Mouse (Mus musculus) CD8-positive naive resting alpha-beta T cell, adult 57 days (primary cell): ENCODE measurements around the gene Dennd1c. TPM values are rescaled to one million over a fixed set of nuclear protein-coding genes. Genes with fewer than 3 reads are reported as not detected.

ENCODE experiments used
- total RNA-seq: library from RNA; stranded (reverse); gene quantifications from one replicate; pipeline ENCODE4 v1.2.4, GENCODE M21; 2023

Dennd1c gene
- total RNA-seq: 160 TPM

GRCm38 (mm10) chr17:57078336-57078735 is at the start of gene Dennd1c:
TSS of gene Dennd1c (minus strand) at chr17:57078514.

DNA sequence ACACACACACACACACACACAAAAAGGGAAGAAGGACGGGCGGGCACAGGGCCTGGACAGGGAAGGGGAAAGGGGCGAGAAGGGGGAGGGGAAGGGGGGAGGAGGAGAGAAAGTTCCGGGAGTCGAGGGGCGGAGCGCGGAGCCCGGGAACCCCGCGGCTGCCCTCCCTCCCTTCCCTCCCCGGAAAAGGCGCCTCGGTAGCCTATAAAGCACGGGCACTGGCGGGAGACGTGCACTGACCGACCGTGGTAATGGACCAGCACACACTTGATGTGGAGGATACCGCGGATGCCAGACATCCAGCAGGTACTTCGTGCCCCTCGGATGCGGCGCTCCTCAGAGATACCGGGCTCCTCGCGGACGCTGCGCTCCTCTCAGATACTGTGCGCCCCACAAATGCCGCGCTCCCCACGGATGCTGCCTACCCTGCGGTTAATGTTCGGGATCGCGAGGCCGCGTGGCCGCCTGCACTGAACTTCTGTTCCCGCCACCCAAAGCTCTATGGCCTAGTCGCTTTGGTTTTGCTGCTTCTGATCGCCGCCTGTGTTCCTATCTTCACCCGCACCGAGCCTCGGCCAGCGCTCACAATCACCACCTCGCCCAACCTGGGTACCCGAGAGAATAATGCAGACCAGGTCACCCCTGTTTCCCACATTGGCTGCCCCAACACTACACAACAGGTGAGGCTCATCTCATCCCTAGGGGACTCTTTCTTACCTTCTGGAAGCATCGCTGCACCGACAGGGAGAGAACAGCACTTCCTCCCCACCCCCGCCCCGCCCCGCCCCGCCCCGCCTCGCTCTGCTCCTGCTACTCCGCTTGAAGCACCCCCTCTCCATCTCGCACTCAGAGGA is 27.1 kb upstream of the Dennd1c start, which contains the start of gene Tnfsf9:
Tnfsf9 (plus strand) TSS at position 145 of the 854 bp plus-strand sequence.

GRCm38 (mm10) chr17:57087049-57087832 is 8.9 kb upstream of the Dennd1c start, which contains the start of gene Tubb4a:
TSS of gene Tubb4a (minus strand) at chr17:57087782.

DNA sequence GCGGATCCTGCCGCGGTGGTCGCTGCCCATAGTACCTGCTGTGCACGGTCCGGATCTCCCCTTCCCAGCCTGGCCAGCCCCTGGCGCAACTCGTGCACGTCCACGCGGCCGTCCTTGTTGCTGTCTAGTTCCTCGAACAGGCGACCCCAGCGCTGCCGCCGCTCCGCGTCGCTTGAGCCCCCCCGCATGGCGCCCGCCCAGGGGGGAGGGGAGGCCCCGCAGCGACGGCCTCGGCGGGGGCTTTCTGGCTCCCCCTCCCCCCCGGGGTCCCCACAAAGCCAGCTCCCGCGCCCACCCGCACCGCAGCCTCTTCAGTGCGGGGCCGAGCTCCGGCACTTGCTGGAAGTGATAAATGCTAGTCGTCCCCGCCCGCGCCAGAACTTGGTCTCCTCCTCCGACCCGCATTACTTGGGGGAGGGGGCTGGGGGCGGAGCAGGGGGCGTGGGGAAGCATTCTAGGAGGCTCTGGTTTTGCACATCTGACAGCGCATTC is 18.8 kb downstream of the Dennd1c start, which contains the start of gene Slc25a23:
Slc25a23 (minus strand) TSS at position 378 of the 492 bp plus-strand sequence.

DNA sequence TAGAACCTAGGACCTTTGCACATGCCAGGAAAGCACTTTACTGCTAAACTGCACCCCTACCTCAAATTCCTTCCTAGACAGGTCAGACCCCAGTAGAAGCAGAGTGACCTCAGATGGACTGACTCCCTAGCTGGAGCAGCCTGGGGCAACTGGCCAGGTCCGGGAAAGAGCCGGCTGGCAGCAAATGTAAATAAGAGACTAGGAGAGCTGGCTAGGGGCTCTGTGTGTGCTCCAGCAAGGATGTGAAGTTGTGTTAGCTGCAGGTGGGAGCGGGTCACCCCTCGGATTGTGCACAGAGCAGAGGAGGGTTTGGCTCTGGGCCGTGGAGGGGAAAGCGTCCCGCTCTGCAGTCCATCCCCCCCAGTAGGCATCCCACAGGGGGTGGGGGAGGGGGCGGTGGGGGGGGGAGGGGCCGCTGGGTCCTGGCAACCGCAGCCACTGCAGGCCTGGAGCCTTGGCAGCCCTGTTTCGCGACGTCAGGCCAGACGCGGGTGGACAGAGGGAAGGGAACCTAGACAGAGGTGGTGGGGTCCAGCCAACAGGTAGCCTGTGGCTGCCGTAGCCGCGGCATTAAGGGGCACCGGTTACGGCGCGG is 19.3 kb downstream of the Dennd1c start, which contains the start of gene Crb3:
Crb3 (plus strand) TSS at position 215 of the 595 bp plus-strand sequence.

DNA sequence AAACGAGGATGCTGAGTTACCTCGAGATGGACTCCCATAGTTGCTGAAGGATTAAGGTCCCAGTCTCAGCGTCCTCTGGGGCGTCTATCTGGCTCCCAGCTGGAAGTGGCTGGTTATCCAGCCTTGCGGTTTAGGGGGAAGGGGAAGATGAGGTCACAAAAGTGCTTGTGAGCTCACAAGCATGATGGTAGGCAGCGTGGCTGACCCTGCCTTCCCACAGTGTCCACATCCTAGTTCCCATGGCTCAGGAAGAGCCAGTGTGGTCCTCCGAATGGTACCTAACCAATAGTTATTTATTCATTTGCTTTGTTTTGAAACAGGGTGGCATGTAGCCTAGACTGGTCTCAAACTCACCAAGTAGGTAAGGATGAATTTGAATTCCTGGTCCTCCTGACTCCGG is 36.8 kb downstream of the Dennd1c start, which contains the start of gene Slc25a41:
Slc25a41 (minus strand) TSS at position 101 of the 400 bp plus-strand sequence.

GRCm38 (mm10) chr17:57030931-57031660 is 47.2 kb downstream of the Dennd1c start, which contains the start of gene Khsrp:
TSS of gene Khsrp (minus strand) at chr17:57031522.

Other genes starting within 250 kb of the Dennd1c start
- 21.6 TPM for gene Rfx2, start 247.5 kb downstream of the Dennd1c start, total RNA-seq
- gene Acsbg2, start 204.1 kb downstream of the Dennd1c start, total RNA-seq: not detected
- 2.1 TPM for gene 1700061G19Rik, start 203.0 kb downstream of the Dennd1c start, total RNA-seq
- 49.0 TPM for gene Mllt1, start 143.1 kb downstream of the Dennd1c start, total RNA-seq
- gene Acer1, start 96.4 kb downstream of the Dennd1c start, total RNA-seq: not detected
- 27.6 TPM for gene Clpp, start 88.2 kb downstream of the Dennd1c start, total RNA-seq
- gene Alkbh7, start 81.2 kb downstream of the Dennd1c start, total RNA-seq: 12.2 TPM
- not detected for gene Pspn, start 78.5 kb downstream of the Dennd1c start, total RNA-seq
- gene Gtf2f1, start 67.2 kb downstream of the Dennd1c start, total RNA-seq: 70.0 TPM
- gene Gm17949, start 67.0 kb downstream of the Dennd1c start, total RNA-seq: not detected
- gene Khsrp, start 47.0 kb downstream of the Dennd1c start, total RNA-seq: 116 TPM
- not detected for gene Slc25a41, start 36.9 kb downstream of the Dennd1c start, total RNA-seq
- 2.2 TPM for gene Crb3, start 19.4 kb downstream of the Dennd1c start, total RNA-seq
- gene Slc25a23, start 18.7 kb downstream of the Dennd1c start, total RNA-seq: 22.2 TPM
- 1.5 TPM for gene Tubb4a, start 9.3 kb upstream of the Dennd1c start, total RNA-seq
- 0.40 TPM for gene Tnfsf9, start 26.8 kb upstream of the Dennd1c start, total RNA-seq
- not detected for gene Cd70, start 71.3 kb upstream of the Dennd1c start, total RNA-seq
- gene Tnfsf14, start 115.7 kb upstream of the Dennd1c start, total RNA-seq: 1.9 TPM
- 1.3 TPM for gene C3, start 149.6 kb upstream of the Dennd1c start, total RNA-seq
- 36.6 TPM for gene Gpr108, start 169.9 kb upstream of the Dennd1c start, total RNA-seq
- gene Trip10, start 170.9 kb upstream of the Dennd1c start, total RNA-seq: 4.7 TPM
- 171 TPM for gene Vav1, start 200.6 kb upstream of the Dennd1c start, total RNA-seq